Mouse (Mus musculus) brain, embryonic 14.5 days (tissue): ENCODE data around the gene 1700003H04Rik. TPM values are rescaled to one million over a fixed set of nuclear protein-coding genes. Genes with fewer than 3 reads are reported as not detected.

Experiments
- DNase-seq: peaks from one replicate; pipeline ENCODE4 v3.0.0-alpha.2; 2011; ENCODE audit warnings: low read depth
- CTCF ChIP-seq: fragments of 200-500 bp; IDR thresholded peaks from 2 replicates; pipeline ENCODE4 v1.5.1; 2012; ENCODE audit warnings: inconsistent platforms, mild to moderate bottlenecking, moderate library complexity, borderline replicate concordance; ENCODE audit not compliant: insufficient read depth, insufficient read length; ENCODE audit errors: extremely low read depth
- POLR2A ChIP-seq: fragments of 200-500 bp; IDR thresholded peaks from 2 replicates; pipeline ENCODE4 v1.6.1; 2012; ENCODE audit warnings: mild to moderate bottlenecking, inconsistent platforms, borderline replicate concordance; ENCODE audit not compliant: poor library complexity, insufficient read depth, insufficient read length, severe bottlenecking; ENCODE audit errors: extremely low read depth
- polyA plus RNA-seq: library from polyadenylated mRNA; depleted of rRNA; stranded (reverse); fragments of >200 nt; gene quantifications from 2 replicates; pipeline ENCODE4 v1.2.3, GENCODE M21; 2012; rRNA removed

Gene 1700003H04Rik
- not detected in 2 replicates for polyA plus RNA-seq

GRCm38 (mm10) chr3:124581001-124581400, at the start of gene 1700003H04Rik:
TSS of gene 1700003H04Rik (minus strand) at chr3:124581101.
- TF ChIP-seq POLR2A, result no peak
- no peak for TF ChIP-seq CTCF
- no peak for DNase-seq

- DNase-seq, result peak; percentile 47
These were observed 42.1 kb upstream of the 1700003H04Rik start for GRCm38 (mm10) chr3:124623031-124623430.

GRCm38 (mm10) chr3:124613287-124613686, 32.4 kb upstream of the 1700003H04Rik start:
- peak; percentile 55 for DNase-seq
- TF ChIP-seq CTCF, result no peak
- TF ChIP-seq POLR2A, result no peak

More at GRCm38 (mm10) chr3:124623031-124623430, 42.1 kb upstream of the 1700003H04Rik start:
- TF ChIP-seq POLR2A, result no peak

GRCm38 (mm10) chr3:124609956-124610355, 29.1 kb upstream of the 1700003H04Rik start:
- DNase-seq, result no peak
- TF ChIP-seq CTCF (no peak), POLR2A (no peak)

GRCm38 (mm10) chr3:124606021-124606517, 25.2 kb upstream of the 1700003H04Rik start:
- no peak for DNase-seq
- TF ChIP-seq CTCF (no peak), POLR2A (no peak)

- TF ChIP-seq CTCF, result no peak
- TF ChIP-seq POLR2A, result no peak
- DNase-seq, result peak; percentile 27
These were observed 24.6 kb upstream of the 1700003H04Rik start for GRCm38 (mm10) chr3:124605518-124605917.

GRCm38 (mm10) chr3:124597789-124598188, 16.9 kb upstream of the 1700003H04Rik start:
- no peak for DNase-seq
- no peak for TF ChIP-seq CTCF

GRCm38 (mm10) chr3:124587534-124587933, 6.6 kb upstream of the 1700003H04Rik start:
- TF ChIP-seq POLR2A, result no peak
- TF ChIP-seq CTCF, result 0 out of 2 replicates have a peak, but pooled peaks have one; percentile 13
- peak; percentile 81 for DNase-seq

- no peak for DNase-seq
- no peak for TF ChIP-seq CTCF
- no peak for TF ChIP-seq POLR2A
These were observed 4.9 kb upstream of the 1700003H04Rik start for GRCm38 (mm10) chr3:124585761-124586160.

- no peak for DNase-seq
- no peak for TF ChIP-seq CTCF
- no peak for TF ChIP-seq POLR2A
These were observed 23.6 kb downstream of the 1700003H04Rik start for GRCm38 (mm10) chr3:124557317-124557716.

- no peak for DNase-seq
These were observed 24.9 kb downstream of the 1700003H04Rik start for GRCm38 (mm10) chr3:124555963-124556362.

GRCm38 (mm10) chr3:124555092-124555491, 25.8 kb downstream of the 1700003H04Rik start:
- no peak for DNase-seq
- TF ChIP-seq POLR2A (no peak), CTCF (no peak)

More at GRCm38 (mm10) chr3:124555963-124556362, 24.9 kb downstream of the 1700003H04Rik start:
- no peak for TF ChIP-seq POLR2A
- no peak for TF ChIP-seq CTCF

- peak; percentile 55 for DNase-seq
- TF ChIP-seq POLR2A, result no peak
- no peak for TF ChIP-seq CTCF
These were observed 32.0 kb downstream of the 1700003H04Rik start for GRCm38 (mm10) chr3:124548898-124549297.

GRCm38 (mm10) chr3:124538260-124538659, 42.6 kb downstream of the 1700003H04Rik start:
- no peak for TF ChIP-seq CTCF
- TF ChIP-seq POLR2A, result no peak
- DNase-seq, result peak; percentile 62
